Mouse (Mus musculus) adrenal gland, adult 2 months (tissue): ENCODE results near the gene Dnph1. TPM values are rescaled to one million over a fixed set of nuclear protein-coding genes. Genes with fewer than 3 reads are reported as not detected.

Experiments
- polyA plus RNA-seq: library from polyadenylated mRNA; depleted of rRNA; stranded (reverse); fragments of >200 nt; gene quantifications from 2 replicates; pipeline ENCODE4 v1.2.3, GENCODE M21; 2012; rRNA removed
- total RNA-seq, 2 experiments: library from RNA; stranded (reverse); gene quantifications; 2 replicates each; pipeline ENCODE4 v1.2.3; 2021

The Dnph1 gene
- total and polyA plus RNA-seq, 3 experiments, result 3.7 to 6.1 (median 3.7) TPM

Other genes with a start within 250 kb of the Dnph1 start
- gene Polr1c, start 248.7 kb upstream of the Dnph1 start, total RNA-seq, result 100 to 1,000 TPM in 1 of 2 experiments, 10 to 100 TPM in 1; 91.3 to 104 TPM
- 41.5 and 45.2 TPM in 2 replicates for gene Polr1c, start 248.7 kb upstream of the Dnph1 start, polyA plus RNA-seq
- 100 to 1,000 TPM; 157 to 198 TPM for gene Yipf3, start 248.6 kb upstream of the Dnph1 start, total RNA-seq
- 387 and 511 TPM in 2 replicates for gene Yipf3, start 248.6 kb upstream of the Dnph1 start, polyA plus RNA-seq
- 1 to 10 TPM; 4.1 to 5.6 TPM for gene Lrrc73, start 243.2 kb upstream of the Dnph1 start, total RNA-seq
- gene Lrrc73, start 243.2 kb upstream of the Dnph1 start, polyA plus RNA-seq, result 13.8 and 15.5 TPM in 2 replicates
- gene Tjap1, start 213.7 kb upstream of the Dnph1 start, total RNA-seq, result 10 to 100 TPM; 44.8 to 51.4 TPM
- gene Tjap1, start 213.7 kb upstream of the Dnph1 start, polyA plus RNA-seq, result 85.3 and 98.6 TPM in 2 replicates
- under 1 TPM in 1 of 2 experiments, not detected in 1; 0.29 TPM for gene Dlk2, start 199.3 kb upstream of the Dnph1 start, total RNA-seq
- gene Dlk2, start 199.3 kb upstream of the Dnph1 start, polyA plus RNA-seq, result 0.22 and 0.62 TPM in 2 replicates
- gene Abcc10, start 168.4 kb upstream of the Dnph1 start, total RNA-seq, result 1 to 10 TPM; 7.3 to 7.4 TPM
- 35.4 and 36.4 TPM in 2 replicates for gene Abcc10, start 168.4 kb upstream of the Dnph1 start, polyA plus RNA-seq
- 10 to 100 TPM; 22.0 to 28.5 TPM for gene Zfp318, start 113.0 kb upstream of the Dnph1 start, total RNA-seq
- 9.3 TPM in 2 replicates for gene Zfp318, start 113.0 kb upstream of the Dnph1 start, polyA plus RNA-seq
- gene Crip3, start 67.8 kb upstream of the Dnph1 start, total RNA-seq, result under 1 TPM; 0.38 to 0.69 TPM
- gene Crip3, start 67.8 kb upstream of the Dnph1 start, polyA plus RNA-seq, result 0.82 and 1.4 TPM in 2 replicates
- gene Slc22a7, start 58.3 kb upstream of the Dnph1 start, total RNA-seq, result under 1 TPM in 1 of 2 experiments, not detected in 1; 0.37 TPM
- 0.06 TPM in 1 of 2 replicates, not detected in the other for gene Slc22a7, start 58.3 kb upstream of the Dnph1 start, polyA plus RNA-seq
- under 1 TPM; 0.52 to 0.69 TPM for gene Ttbk1, start 9.0 kb upstream of the Dnph1 start, total RNA-seq
- 0.53 and 0.70 TPM in 2 replicates for gene Ttbk1, start 9.0 kb upstream of the Dnph1 start, polyA plus RNA-seq
- 10 to 100 TPM; 20.0 to 23.1 TPM for gene Cul9, start 49.7 kb downstream of the Dnph1 start, total RNA-seq
- gene Cul9, start 49.7 kb downstream of the Dnph1 start, polyA plus RNA-seq, result 42.3 and 48.0 TPM in 2 replicates
- gene Srf, start 59.5 kb downstream of the Dnph1 start, total RNA-seq, result 10 to 100 TPM; 35.6 to 45.2 TPM
- gene Srf, start 59.5 kb downstream of the Dnph1 start, polyA plus RNA-seq, result 178 and 199 TPM in 2 replicates
- gene Ptk7, start 132.8 kb downstream of the Dnph1 start, total RNA-seq, result 1 to 10 TPM; 4.6 to 8.0 TPM
- 8.6 and 9.2 TPM in 2 replicates for gene Ptk7, start 132.8 kb downstream of the Dnph1 start, polyA plus RNA-seq
- gene Klc4, start 149.3 kb downstream of the Dnph1 start, total RNA-seq, result 10 to 100 TPM; 40.9 to 43.1 TPM
- 25.7 and 29.7 TPM in 2 replicates for gene Klc4, start 149.3 kb downstream of the Dnph1 start, polyA plus RNA-seq
- 100 to 1,000 TPM in 1 of 2 experiments, 10 to 100 TPM in 1; 82.9 to 113 TPM for gene Mrpl2, start 149.5 kb downstream of the Dnph1 start, total RNA-seq
- 343 and 456 TPM in 2 replicates for gene Mrpl2, start 149.5 kb downstream of the Dnph1 start, polyA plus RNA-seq
- 10 to 100 TPM; 28.6 to 36.3 TPM for gene Cul7, start 153.6 kb downstream of the Dnph1 start, total RNA-seq
- 52.6 and 53.3 TPM in 2 replicates for gene Cul7, start 153.6 kb downstream of the Dnph1 start, polyA plus RNA-seq
- gene Rrp36, start 177.6 kb downstream of the Dnph1 start, total RNA-seq, result 10 to 100 TPM; 24.2 to 28.5 TPM
- gene Rrp36, start 177.6 kb downstream of the Dnph1 start, polyA plus RNA-seq, result 21.7 and 23.8 TPM in 2 replicates
- 100 to 1,000 TPM; 106 to 114 TPM for gene Mea1, start 182.1 kb downstream of the Dnph1 start, total RNA-seq
- 44.9 and 50.8 TPM in 2 replicates for gene Mea1, start 182.1 kb downstream of the Dnph1 start, polyA plus RNA-seq
- gene Klhdc3, start 184.2 kb downstream of the Dnph1 start, total RNA-seq, result 10 to 100 TPM; 57.5 to 64.0 TPM
- gene Klhdc3, start 184.2 kb downstream of the Dnph1 start, polyA plus RNA-seq, result 78.2 and 100 TPM in 2 replicates
- 10 to 100 TPM; 42.6 to 50.3 TPM for gene Ppp2r5d, start 208.4 kb downstream of the Dnph1 start, total RNA-seq
- 44.2 and 46.1 TPM in 2 replicates for gene Ppp2r5d, start 208.4 kb downstream of the Dnph1 start, polyA plus RNA-seq
- gene Pex6, start 214.8 kb downstream of the Dnph1 start, total RNA-seq, result 10 to 100 TPM; 49.5 to 69.2 TPM
- 167 and 190 TPM in 2 replicates for gene Pex6, start 214.8 kb downstream of the Dnph1 start, polyA plus RNA-seq
- gene Gnmt, start 232.5 kb downstream of the Dnph1 start, total RNA-seq, result 1 to 10 TPM; 1.2 to 6.5 TPM
- 1.0 and 4.0 TPM in 2 replicates for gene Gnmt, start 232.5 kb downstream of the Dnph1 start, polyA plus RNA-seq